9 mouse cellular contexts compared by ENCODE assay signal in the genomic region with DNA sequence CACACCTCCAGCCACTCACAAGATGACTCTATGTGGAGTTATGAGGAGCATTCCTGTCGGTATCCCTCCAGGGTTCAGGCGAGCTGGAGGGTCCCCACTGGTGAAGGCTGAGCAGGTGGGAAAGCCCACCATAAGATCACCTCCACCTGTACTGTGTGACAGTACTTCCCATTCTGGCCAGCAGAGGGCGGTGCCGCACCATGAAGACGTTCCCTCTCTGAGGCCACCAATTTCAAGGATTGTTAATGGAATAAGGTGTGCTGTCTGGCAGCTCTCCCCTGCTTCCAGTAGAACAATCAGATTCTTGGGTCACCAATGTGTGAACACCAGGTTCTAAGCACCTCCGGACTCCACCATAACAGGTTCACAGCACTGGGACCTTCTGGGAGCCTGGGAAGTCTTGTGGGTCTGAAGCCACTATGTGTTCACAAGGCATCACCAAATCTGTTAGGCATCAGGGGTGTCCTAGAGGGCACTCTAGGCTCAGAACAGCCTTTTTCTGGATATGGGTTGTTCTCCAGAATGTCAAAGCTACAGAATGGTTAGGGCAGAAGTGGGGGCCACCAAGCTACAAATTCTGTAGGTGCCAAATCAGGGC. TPM values are rescaled to one million over a fixed set of nuclear protein-coding genes. Genes with fewer than 3 reads are reported as not detected.
DNase-seq lines count a peak whose midpoint lies in the region; ATAC-seq and TF ChIP-seq lines count a peak whose summit lies in the region.
"Had no signal": no experiment of that assay in that cellular context is flagged by ENCODE, and none has a peak within 500 bp of the region (broad histone marks: within the 10 kb centered on the region; RNA-seq: fewer than 3 reads in every experiment).

No protein-coding gene starts in this region.

- H3K27me3 ChIP-seq in C2C12 (ENCODE audit: control insufficient read depth, insufficient read depth, insufficient read length): no peaks in the 10 kb centered on the region
- H3K27me3 ChIP-seq in embryonic facial prominence, embryonic 11.5 days (ENCODE audit: control insufficient read depth, insufficient read depth, low read length): no peaks in the 10 kb centered on the region
- H3K27me3 ChIP-seq in heart, embryonic 10.5 days (ENCODE audit: insufficient read depth, poor library complexity, severe bottlenecking): peaks cover 18% of the 10 kb centered on the region
- H3K27me3 ChIP-seq in kidney, embryonic 15.5 days: peaks cover 13% of the 10 kb centered on the region; the same call in 1 of the 2 replicates
- peaks cover 5% of the 10 kb centered on the region for H3K27me3 ChIP-seq in stomach, embryonic 15.5 days (replicated peaks)

- H3K4me1 ChIP-seq in embryonic facial prominence, embryonic 11.5 days (ENCODE audit: control insufficient read depth, insufficient read depth, low read length): peaks cover 8% of the 10 kb centered on the region; the same call in 1 of the 2 replicates
- peaks cover 32% of the 10 kb centered on the region for H3K4me1 ChIP-seq in heart, embryonic 10.5 days
- H3K4me1 ChIP-seq in kidney, embryonic 15.5 days: peaks cover 28% of the 10 kb centered on the region
- H3K4me1 ChIP-seq in stomach, embryonic 15.5 days: peaks cover 16% of the 10 kb centered on the region

- peak; percentile 92 for TF ChIP-seq CTCF in C2C12 (IDR thresholded peaks at IDR 0.05; ENCODE audit: control insufficient read depth, insufficient read depth, insufficient read length)

- no peaks in the 10 kb centered on the region for H3K79me2 ChIP-seq in C2C12 (ENCODE audit: control insufficient read depth, insufficient read depth)

- H3K4me2 ChIP-seq in embryonic facial prominence, embryonic 11.5 days (ENCODE audit: low read depth, low read length): no peak overlapping the region
- H3K4me2 ChIP-seq in kidney, embryonic 15.5 days: no peak overlapping the region
- H3K4me2 ChIP-seq in stomach, embryonic 15.5 days: no peak overlapping the region

- no peaks in the 10 kb centered on the region for H3K9me3 ChIP-seq in embryonic facial prominence, embryonic 11.5 days (replicated peaks; ENCODE audit: control insufficient read depth, low read length)
- H3K9me3 ChIP-seq in heart, embryonic 10.5 days: no peaks in the 10 kb centered on the region
- no peaks in the 10 kb centered on the region for H3K9me3 ChIP-seq in kidney, embryonic 15.5 days (replicated peaks)
- H3K9me3 ChIP-seq in stomach, embryonic 15.5 days: no peaks in the 10 kb centered on the region

- H3K79me3 ChIP-seq in C2C12 (ENCODE audit: low read depth): no peaks in the 10 kb centered on the region

- H3K27ac ChIP-seq in embryonic facial prominence, embryonic 11.5 days (replicated peaks; ENCODE audit: low read depth, low read length): no peak overlapping the region
- H3K27ac ChIP-seq in heart, embryonic 10.5 days: no peak overlapping the region
- H3K27ac ChIP-seq in kidney, embryonic 15.5 days: no peak overlapping the region
- H3K27ac ChIP-seq in stomach, embryonic 15.5 days: no peak overlapping the region

- H3K4me3 ChIP-seq in C2C12 (ENCODE audit: insufficient read depth, poor library complexity, severe bottlenecking): no peak overlapping the region
- no peak overlapping the region for H3K4me3 ChIP-seq in embryonic facial prominence, embryonic 11.5 days (ENCODE audit: low read depth, low read length)
- H3K4me3 ChIP-seq in heart, embryonic 10.5 days: no peak overlapping the region
- no peak overlapping the region for H3K4me3 ChIP-seq in kidney, embryonic 15.5 days (replicated peaks)
- no peak overlapping the region for H3K4me3 ChIP-seq in stomach, embryonic 15.5 days (replicated peaks)
- H3K4me3 ChIP-seq: erythroblast, embryonic 14.5 days had no signal

- H3K9ac ChIP-seq in embryonic facial prominence, embryonic 11.5 days (replicated peaks; ENCODE audit: low read length): no peak overlapping the region
- no peak overlapping the region for H3K9ac ChIP-seq in kidney, embryonic 15.5 days
- H3K9ac ChIP-seq in stomach, embryonic 15.5 days: no peak overlapping the region

- H3K36me3 ChIP-seq in C2C12 (ENCODE audit: control insufficient read depth, insufficient read depth): no peaks in the 10 kb centered on the region
- no peaks in the 10 kb centered on the region for H3K36me3 ChIP-seq in embryonic facial prominence, embryonic 11.5 days (replicated peaks; ENCODE audit: control insufficient read depth, insufficient read depth, low read depth, low read length)
- no peaks in the 10 kb centered on the region for H3K36me3 ChIP-seq in heart, embryonic 10.5 days
- H3K36me3 ChIP-seq in kidney, embryonic 15.5 days: no peaks in the 10 kb centered on the region
- H3K36me3 ChIP-seq in stomach, embryonic 15.5 days: no peaks in the 10 kb centered on the region

- WGBS in embryonic facial prominence, embryonic 11.5 days: 8% methylated on average over 6 of the region's 6 CpGs
- WGBS in heart, embryonic 10.5 days: 2% methylated on average over 6 of the region's 6 CpGs
- WGBS in kidney, embryonic 15.5 days: 3% methylated on average over 6 of the region's 6 CpGs
- WGBS in stomach, embryonic 15.5 days: 4% methylated on average over 6 of the region's 6 CpGs

- ATAC-seq in embryonic facial prominence, embryonic 11.5 days (replicated peaks; ENCODE audit: insufficient number of reproducible peaks, low FRiP score, low TSS enrichment, low read depth): peak; percentile 54
- peak; percentile 37 for ATAC-seq in kidney, embryonic 15.5 days (replicated peaks; ENCODE audit: low FRiP score)
- peak; percentile 37; the same call in 1 of the 2 replicates for ATAC-seq in stomach, embryonic 15.5 days (ENCODE audit: insufficient read depth, low FRiP score, low read depth)

- peak; percentile 83 to 84 for DNase-seq in adrenal gland, postnatal 36 days
- peak; percentile 84 for DNase-seq in embryonic facial prominence, embryonic 11.5 days (ENCODE audit: low spot score)
- DNase-seq in heart, embryonic 10.5 days (ENCODE audit: low spot score): peak; percentile 82
- peak; percentile 80 for DNase-seq in liver
- DNase-seq in natural killer cell, adult 2 months (ENCODE audit: low spot score in 2 of 2): peak; percentile 19 to 70

- H3ac ChIP-seq in C2C12 (ENCODE audit: control insufficient read depth, insufficient read length, low read depth): no peak overlapping the region

TF ChIP-seq in C2C12, 6 proteins besides CTCF, POLR2A, EP300 and RAD21:
- TF ChIP-seq MYOG (IDR thresholded peaks at IDR 0.05; ENCODE audit: control insufficient read depth, extremely low read depth, insufficient read length) (no peak), MYOD1 (IDR thresholded peaks at IDR 0.05; ENCODE audit: control insufficient read depth, insufficient read length, low read depth) (no peak), FOSL1 (IDR thresholded peaks at IDR 0.05; ENCODE audit: insufficient read depth, low read length, poor library complexity, severe bottlenecking) (no peak), CEBPB (IDR thresholded peaks at IDR 0.05; ENCODE audit: low read depth) (no peak), USF1 (IDR thresholded peaks at IDR 0.05; ENCODE audit: low read depth) (no peak), MAX (IDR thresholded peaks at IDR 0.05) (no peak)

RNA-seq across cellular contexts. Expression of a gene that starts 49.4 kb away (rescaled TPM):
- 34.4 TPM for polyA plus RNA-seq in C2C12 (2012; fragmentation: generic; extraction: Trizol)
- total RNA-seq in adrenal gland, postnatal 36 days (2021): 1 to 10 TPM; 3.1 to 3.2 TPM
- 10.2 and 11.3 TPM in 2 replicates for polyA plus RNA-seq in embryonic facial prominence, embryonic 11.5 days (2014; fragmentation: Nextera tagmentation; extraction: Ambion mirVana)
- 10.9 and 15.7 TPM in 2 replicates for polyA plus RNA-seq in heart, embryonic 10.5 days (2016; fragmentation: Nextera tagmentation; extraction: Ambion mirVana)
- polyA plus RNA-seq in kidney, embryonic 15.5 days (2015; fragmentation: Nextera tagmentation; extraction: Ambion mirVana): 18.5 and 18.9 TPM in 2 replicates
- 9.8 and 11.2 TPM in 2 replicates for polyA plus RNA-seq in stomach, embryonic 15.5 days (2015; fragmentation: Nextera tagmentation; extraction: Ambion mirVana)
- polyA plus RNA-seq: erythroblast, embryonic 14.5 days had no signal
